Mouse (Mus musculus) urinary bladder, postnatal 4 days (tissue): ENCODE data around the gene Comp.

Source experiments
- DNase-seq, 2 experiments: peaks; one replicate each; pipeline ENCODE4 v3.0.0; 2021 to 2022; ENCODE audit warnings: low spot score in 2 of 2

Gene Comp

DNA sequence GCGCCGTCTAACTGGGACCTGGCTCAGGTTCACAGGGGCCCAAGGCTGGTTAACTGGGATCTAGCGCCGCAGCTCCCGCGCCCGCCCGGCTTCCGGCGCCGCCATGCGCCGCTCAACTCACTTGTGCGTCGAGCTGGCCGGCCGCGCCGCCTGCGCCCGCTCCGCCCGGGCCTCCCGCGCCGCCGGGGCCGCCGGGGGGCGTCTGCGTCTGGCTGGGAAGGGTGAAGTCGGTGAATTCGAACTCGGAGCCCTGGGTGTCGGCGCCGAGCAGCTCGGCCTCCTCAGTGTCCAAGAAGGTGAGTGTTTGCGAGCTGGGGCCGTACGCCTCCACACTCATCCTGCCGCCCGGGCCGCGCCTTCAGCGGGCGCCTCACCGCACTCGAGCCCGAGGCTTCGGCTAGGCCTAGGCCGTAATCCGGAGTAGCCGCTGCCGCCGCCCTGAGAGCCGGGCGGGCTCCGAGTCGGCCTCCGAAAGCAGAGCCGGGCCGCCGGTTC, 20.7 kb upstream of the Comp start:
- no peak for DNase-seq

- DNase-seq, result peak; percentile 99
Measured at GRCm38 (mm10) chr8:70353194-70353817, 20.1 kb upstream of the Comp start, which contains the start of gene Upf1. Gene Upf1, minus strand, starts transcription at chr8:70353278.

- no peak for DNase-seq
Measured at GRCm38 (mm10) chr8:70354004-70354403, 19.4 kb upstream of the Comp start.

- DNase-seq, result no peak
Measured at GRCm38 (mm10) chr8:70356111-70356510, 17.2 kb upstream of the Comp start.

DNA sequence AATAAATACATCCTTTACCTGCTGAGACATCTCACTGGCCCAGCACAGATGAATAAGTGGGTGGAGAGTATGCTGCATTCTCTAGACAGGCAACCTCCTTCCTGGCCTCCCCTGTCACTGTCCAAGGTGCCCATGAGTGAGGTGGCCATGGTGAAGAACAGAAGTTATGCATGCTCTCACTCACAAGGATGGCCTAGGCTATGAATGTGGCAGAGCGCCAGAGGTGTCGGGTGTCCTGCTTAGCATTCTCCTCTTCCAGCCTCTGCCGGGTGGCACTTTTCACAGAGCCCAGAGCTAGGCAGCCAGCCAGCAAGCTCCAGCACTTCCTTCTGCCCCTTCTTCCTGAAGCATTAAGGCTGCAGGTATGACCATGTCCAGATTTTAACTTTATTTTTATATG, 13.9 kb upstream of the Comp start:
- DNase-seq, result no peak

- peak in 1 of 2 experiments; percentile 23 for DNase-seq
Measured at GRCm38 (mm10) chr8:70360769-70361168, 12.6 kb upstream of the Comp start.

GRCm38 (mm10) chr8:70361484-70362032, 11.8 kb upstream of the Comp start:
- no peak for DNase-seq

- DNase-seq, result no peak
Measured at GRCm38 (mm10) chr8:70364066-70364465, 9.3 kb upstream of the Comp start.

DNA sequence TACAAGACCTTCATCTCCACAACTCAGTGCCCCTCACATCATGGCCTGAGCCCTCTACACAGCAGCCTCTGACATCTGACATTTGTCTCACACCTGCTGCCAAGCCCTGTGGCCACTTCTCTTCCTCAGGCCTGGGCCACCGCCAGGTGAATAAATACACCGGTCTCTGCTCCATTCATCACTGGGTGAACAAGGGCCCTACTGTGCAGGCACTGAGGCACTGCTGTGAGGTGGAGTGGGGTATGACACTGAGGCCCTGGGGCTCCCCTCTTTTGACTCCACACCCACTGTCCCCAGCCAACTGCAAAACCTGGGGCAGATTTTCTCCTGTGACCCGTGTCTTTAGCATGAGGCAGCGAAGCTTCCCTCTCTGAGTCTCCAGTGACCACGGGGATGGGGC, 6.8 kb upstream of the Comp start:
- no peak for DNase-seq

GRCm38 (mm10) chr8:70370476-70370875, 2.9 kb upstream of the Comp start:
- DNase-seq, result no peak

- DNase-seq, result no peak
Measured at GRCm38 (mm10) chr8:70371951-70372350, 1.4 kb upstream of the Comp start.

DNA sequence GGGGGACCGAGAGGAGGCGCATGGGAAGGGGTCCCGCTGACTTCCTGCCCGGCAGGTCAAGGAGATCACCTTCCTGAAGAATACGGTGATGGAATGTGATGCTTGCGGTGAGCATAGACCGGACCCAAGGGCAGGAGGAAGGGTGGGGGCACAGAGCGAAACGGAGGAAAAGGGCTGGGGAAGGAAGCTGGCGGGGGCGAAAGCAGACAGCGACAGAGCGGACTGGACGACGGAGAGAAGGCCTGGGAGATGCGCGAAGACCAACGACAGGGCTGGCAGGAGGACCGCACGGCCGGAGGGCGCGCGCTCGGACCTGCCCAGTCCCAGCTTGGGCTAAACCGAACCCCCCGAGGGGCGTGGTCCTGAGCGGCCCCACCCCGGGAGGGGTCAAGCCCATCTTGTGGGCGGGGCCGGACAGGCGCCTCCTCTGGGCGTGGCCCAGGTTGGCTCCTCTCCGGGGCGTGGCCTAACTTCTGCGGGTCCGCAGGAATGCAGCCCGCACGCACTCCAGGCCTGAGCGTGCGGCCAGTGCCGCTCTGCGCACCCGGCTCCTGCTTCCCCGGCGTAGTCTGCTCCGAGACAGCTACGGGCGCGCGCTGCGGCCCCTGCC, 1.1 kb downstream of the Comp start:
- peak; percentile 77 to 81 for DNase-seq

GRCm38 (mm10) chr8:70375212-70375859, 2.0 kb downstream of the Comp start:
- DNase-seq, result peak in 1 of 2 experiments; percentile 21

GRCm38 (mm10) chr8:70376275-70376741, 3.0 kb downstream of the Comp start:
- DNase-seq, result no peak

- no peak for DNase-seq
Measured at GRCm38 (mm10) chr8:70377049-70377448, 3.7 kb downstream of the Comp start.

DNA sequence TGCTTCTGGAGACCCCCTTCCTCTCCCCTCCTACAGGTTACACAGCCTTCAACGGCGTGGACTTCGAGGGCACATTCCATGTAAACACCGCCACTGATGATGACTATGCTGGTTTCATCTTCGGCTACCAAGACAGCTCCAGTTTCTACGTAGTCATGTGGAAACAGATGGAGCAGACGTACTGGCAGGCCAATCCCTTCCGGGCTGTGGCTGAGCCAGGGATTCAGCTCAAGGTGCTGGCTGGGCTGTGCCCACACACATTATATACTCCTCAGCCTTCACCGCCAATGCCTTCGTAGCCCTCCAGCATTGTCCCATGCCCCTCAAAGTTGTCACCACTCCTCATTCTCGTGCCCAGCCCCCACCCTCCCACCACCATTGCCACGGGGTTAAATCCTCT, 6.7 kb downstream of the Comp start:
- no peak for DNase-seq

- DNase-seq, result peak in 1 of 2 experiments; percentile 53
Measured at GRCm38 (mm10) chr8:70383287-70383686, 9.9 kb downstream of the Comp start.

DNA sequence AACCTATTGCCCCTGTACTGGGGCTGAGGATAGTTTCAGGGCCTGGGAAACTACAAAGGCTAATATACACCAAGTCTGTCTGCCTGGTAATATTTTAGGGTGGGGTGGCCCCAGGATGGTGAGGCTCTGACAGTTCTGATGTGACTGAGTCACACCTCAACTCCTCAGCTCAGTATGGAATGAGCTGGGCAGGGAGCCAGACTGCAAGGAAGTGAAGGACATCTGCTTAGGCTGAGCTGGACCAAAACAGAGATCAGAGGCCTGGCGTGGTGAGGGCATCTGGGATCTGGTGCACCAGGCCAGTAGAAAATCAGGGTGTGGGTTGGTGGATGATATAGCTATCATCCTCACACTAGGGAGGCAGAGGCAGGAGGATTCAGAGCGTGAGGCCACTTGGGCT, 16.3 kb downstream of the Comp start:
- DNase-seq, result no peak

DNA sequence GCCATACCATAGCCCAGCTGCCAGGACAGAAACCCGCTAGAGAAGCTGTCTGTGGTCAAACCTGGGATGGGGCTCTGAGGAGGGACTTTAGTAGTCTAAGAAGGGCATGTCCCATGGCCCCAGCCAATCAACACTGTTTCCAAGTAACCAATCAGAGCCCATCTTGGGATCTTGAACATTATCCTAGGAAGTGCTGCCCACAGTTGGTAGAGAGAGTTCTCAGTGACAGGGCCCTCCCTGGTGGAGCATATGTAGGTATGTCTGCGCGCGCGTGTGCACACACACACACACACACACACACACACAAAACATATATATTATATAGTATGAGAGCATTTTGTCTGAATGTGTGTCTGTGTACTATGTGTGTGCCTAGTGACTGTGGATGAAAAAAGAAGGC, 19.7 kb downstream of the Comp start:
- DNase-seq, result no peak

GRCm38 (mm10) chr8:70394269-70394998, 21.1 kb downstream of the Comp start:
- DNase-seq, result no peak

DNA sequence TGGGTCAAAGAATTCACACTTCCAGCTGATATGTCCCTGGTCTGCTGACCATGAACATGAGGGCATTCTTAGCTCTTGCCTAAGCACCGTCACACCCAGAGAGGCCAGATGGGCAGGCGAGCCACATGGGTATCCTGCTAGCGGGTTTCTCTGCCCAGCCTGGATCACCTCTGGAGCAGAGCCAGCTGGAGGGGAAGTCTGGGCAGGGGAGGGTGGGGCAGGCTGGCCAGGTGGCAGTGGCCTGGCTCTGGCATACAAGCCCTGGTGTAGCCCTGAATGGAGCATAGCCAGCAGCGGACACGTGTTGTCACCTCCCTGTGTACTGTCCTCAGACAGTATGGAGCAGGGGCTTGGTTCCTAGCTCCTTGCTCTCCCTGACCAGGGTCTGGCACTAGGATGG, 22.3 kb downstream of the Comp start:
- DNase-seq, result no peak

DNA sequence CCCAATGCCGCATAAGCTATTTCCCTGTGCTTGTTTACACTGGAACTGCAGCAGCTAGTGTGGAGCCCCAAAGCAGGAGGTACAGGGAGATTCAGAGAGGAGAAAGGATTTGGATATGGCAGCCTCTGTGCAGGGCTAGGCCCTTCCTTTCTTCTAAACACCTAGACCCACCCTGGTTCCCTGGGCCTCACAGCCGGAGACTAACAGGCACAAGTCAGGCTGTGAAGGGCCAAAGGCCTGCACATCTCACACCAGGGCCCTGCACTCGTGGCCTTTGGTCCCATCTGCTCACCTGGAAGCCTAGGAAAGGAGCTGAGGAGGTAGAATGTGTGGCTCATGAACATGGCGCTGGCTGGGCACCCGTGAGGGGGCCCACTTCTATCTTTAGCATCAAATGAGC, 22.8 kb downstream of the Comp start:
- no peak for DNase-seq
